Mouse (Mus musculus) kidney, adult 2 months (tissue): ENCODE data around the gene Serpinb6c.

Experiments used
- CTCF ChIP-seq: fragments of 200-500 bp; conservative IDR thresholded peaks from 2 replicates; pipeline ENCODE4 v1.5.1; 2011; ENCODE audit warnings: low read depth, mild to moderate bottlenecking, control low read depth, low read length, moderate library complexity, mixed read lengths; ENCODE audit not compliant: insufficient read depth, insufficient read length
- POLR2A ChIP-seq: fragments of 200-500 bp; IDR thresholded peaks from one replicate; pipeline ENCODE4 v1.6.1; 2011; ENCODE audit warnings: low read depth, low read length, control low read depth

DNA sequence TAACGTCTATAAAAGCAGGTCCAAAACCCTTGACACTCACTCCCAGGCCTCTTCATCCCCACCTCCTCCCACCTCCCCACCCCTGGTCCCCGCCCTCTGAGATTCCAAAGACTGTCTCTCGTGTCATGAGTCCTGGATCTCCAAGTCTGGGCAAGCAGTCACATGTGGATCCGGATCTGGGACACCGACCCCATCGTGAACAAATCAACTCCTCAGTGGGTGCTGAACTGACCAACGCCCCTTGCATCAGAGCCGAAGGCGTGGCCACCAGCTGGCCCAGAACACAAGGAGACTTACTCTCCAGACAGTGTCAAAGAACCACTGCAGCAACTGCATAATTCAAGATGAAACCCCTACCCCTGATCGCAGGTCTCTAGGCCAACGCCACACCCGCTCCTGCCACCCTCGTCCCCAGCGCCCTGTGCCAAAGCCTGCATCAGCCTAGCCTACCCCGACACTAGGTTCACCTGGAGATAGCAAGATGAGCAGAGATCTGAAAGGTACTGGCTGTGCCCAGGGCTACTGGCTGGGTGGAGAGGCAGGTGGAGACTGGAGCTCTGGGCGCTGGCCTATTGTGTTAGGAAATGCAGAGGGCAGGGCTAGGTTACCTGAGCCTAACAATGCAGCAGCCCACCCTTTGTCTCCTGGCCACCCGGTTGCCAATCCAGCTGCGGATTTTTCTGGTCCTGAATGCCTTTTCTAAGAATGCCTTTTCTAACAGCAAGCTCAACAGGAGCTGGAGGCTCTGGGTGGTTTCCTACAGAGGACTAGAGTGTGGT is at the start of gene Serpinb6c:
- TF ChIP-seq POLR2A (no peak), CTCF (no peak)
